Mouse (Mus musculus) left cerebral cortex, postnatal 14 days (tissue): ENCODE data around the gene Tmem220. TPM values are rescaled to one million over a fixed set of nuclear protein-coding genes. Genes with fewer than 3 reads are reported as not detected.

Source experiments
- total RNA-seq, 2 experiments: library from RNA; stranded (reverse); gene quantifications; 2 replicates each; pipeline ENCODE4 v1.2.3; 2021

Gene Tmem220
- total RNA-seq, 2 experiments from 2014 or later: 0.42 TPM; not detected in 1

Other genes starting within 250 kb of the Tmem220 start
- gene Pirt, start 113.2 kb upstream of the Tmem220 start, total RNA-seq: under 1 TPM; 0.11 to 0.57 TPM
- gene Tmem238l, start 68.5 kb upstream of the Tmem220 start, total RNA-seq: not detected
- 10 to 100 TPM; 21.7 to 24.0 TPM for gene Adprm, start 27.4 kb downstream of the Tmem220 start, total RNA-seq
- gene Sco1, start 27.5 kb downstream of the Tmem220 start, total RNA-seq: 1 to 10 TPM; 8.3 to 8.8 TPM
- gene Myh3, start 53.1 kb downstream of the Tmem220 start, total RNA-seq: 1 to 10 TPM; 1.8 to 2.1 TPM
- gene Myh2, start 145.9 kb downstream of the Tmem220 start, total RNA-seq: under 1 TPM; 0.42 to 0.59 TPM
- gene Myh1, start 174.9 kb downstream of the Tmem220 start, total RNA-seq: under 1 TPM; 0.46 to 0.47 TPM
- gene Myh4, start 212.9 kb downstream of the Tmem220 start, total RNA-seq: under 1 TPM; 0.51 to 0.53 TPM